Mouse (Mus musculus): ENCODE results near the gene Esp3.
"Not testable (repeated sequence)": the region's sequence is repeated elsewhere in the genome, so short reads cannot be mapped to it uniquely, and the experiment has no call there.

Esp3 gene

DNA sequence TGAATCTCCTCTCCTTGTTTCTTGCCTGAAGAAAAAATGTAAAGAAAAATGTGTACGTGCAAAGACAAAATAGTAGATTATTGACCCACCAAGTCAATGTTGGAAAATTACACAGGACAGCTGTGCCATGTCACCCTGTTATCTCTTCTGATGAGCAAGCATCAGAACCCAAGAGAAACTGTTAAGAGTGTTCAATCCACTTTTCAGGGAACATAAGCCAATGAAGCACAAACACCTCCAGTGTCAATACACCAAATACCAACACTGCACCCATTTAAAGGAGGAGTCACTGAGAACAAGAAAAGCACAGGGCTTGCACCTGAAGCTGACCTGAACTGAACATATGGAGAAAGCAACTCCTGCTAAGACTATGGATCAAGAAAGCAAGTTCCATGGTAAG is at the start of gene Esp3:
TSS of gene Esp3 (plus strand) at position 301 of the 400 bp plus-strand sequence.
- not testable (repeated sequence) for DNase-seq

DNA sequence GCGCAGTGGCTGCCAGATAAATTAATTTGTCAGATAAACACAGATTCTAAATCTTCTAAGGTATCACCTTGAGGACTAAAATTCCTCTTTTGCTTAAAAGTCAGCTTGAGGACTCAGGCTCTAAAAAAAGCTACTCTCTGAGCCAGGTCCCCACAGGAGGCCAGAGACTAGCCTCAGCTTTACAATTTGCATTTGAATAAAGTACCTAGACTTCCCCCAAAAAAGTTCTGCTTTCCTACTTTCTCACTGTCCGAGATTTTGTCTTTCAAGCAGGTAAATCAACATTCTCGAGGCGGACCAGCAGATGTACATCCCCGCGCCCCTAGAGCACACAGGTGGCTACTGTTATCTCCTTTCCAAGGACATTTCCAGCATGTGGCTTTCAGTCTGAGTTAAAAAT is 48.0 kb upstream of the Esp3 start:
- not testable (repeated sequence) for DNase-seq

DNA sequence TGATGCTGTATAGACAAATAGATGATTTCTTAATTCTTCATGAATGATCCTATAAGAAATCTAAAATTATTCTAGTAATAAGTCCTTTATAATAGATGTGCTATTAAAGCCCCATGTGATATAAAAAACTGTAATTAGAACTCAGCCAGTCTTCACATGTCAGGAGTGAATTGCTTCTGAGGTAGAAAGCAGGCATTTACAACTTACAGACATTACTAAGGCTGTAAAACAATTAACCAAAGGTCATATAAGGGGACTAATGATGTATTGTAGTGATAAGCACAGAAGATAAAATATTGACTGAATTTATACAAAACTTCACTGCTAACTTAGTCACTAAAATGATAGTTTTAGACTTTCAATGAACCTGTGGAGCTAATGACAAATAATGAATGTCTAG is 40.6 kb upstream of the Esp3 start:
- no peak for DNase-seq

DNA sequence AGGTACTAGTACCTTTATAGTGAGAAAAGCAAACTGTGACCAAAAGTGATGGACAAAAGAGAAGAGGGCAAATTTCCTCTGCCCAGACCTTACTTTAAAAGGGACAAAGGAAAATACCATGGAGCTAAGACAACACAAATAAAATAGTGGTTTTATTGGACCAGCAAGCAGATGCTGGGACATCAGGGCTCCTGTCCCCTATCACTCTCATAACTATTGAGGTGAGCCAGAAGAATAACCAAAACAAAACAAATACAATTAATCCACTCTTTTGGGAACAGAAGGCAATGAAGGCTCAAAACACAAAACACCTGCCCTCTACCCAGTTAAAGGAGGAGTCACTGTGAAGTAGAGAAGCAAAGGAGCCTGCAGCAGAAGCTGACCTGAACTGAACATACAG is 33.6 kb upstream of the Esp3 start, which contains the start of gene Esp4:
TSS of gene Esp4 (plus strand) at position 301 of the 400 bp plus-strand sequence.
- no peak for DNase-seq

DNA sequence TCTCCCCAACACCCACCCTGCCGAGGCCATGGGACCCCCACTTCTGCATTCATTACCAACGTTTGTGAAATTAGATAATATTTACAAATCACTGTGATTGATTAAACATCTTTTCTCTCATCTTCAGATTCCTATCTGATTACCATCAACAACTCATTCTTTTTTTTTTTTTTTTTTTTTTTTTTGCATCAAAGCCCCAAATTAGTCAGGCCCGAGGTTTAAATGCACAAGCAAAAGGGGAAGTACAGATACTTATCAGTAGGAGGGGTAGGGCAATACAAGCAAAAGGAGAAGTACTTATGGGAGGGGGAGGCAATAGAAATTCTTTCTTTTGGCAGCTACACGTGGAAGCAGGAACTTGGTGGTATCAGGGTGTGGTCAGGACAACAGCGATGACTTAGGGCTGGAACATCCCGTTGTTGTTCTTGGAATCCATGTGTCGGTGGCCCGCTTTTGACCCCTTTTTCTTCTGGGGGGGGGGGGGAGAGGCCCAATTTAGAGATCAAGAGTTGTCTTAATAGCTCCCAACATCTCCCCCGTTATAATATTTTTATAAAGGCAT is 30.3 kb downstream of the Esp3 start:
- not testable (repeated sequence) for DNase-seq

DNA sequence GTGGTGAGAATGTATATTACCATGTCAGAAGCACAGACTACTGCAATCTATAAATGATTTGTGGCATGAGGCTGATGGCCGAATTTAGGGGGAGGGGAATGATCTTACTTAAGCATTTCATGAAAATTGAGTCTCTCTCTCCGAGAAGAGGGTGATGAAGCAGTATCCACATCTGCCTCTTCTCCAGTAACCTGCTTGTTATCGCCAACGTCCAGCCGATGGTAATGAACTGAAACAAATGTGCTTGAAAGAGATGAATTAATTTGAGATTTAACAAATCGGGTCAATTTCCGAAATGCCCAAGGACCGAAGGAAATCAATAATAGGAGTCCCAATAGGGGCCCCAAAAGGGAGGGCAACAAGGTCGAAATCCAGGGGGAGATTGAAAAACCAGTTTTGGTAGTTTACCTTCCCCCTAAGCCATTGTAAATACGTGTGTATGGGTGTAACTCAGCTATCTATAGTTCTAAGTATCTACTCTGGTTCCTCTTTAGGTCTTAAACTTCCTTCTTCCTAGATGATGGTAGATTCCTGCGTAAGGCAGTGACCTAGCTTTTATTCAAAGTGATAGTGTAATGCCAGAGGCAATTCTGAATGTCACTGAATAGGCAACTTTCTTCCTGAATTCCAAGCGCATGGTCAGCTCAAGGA is 31.4 kb downstream of the Esp3 start:
- DNase-seq, result not testable (repeated sequence)

All from thymus, postnatal 25 days (tissue).